Mouse (Mus musculus): ENCODE measurements at regions not wholly inside any gene's neighbourhood (a gene's known extent, or its start where the extent isn't known, plus 50 kb on each side); places are given as distances from the start of the nearest gene placed in this dataset.

GRCm38 (mm10) chr2:146612522-146613288, 100.6 kb upstream of the Ralgapa2 start:
- TF ChIP-seq CTCF (conservative IDR thresholded peaks at IDR 0.05; ENCODE audit: low read length) (peak; percentile 74), POU5F1 (IDR thresholded peaks at IDR 0.05; ENCODE audit: borderline replicate concordance, low read length) (no peak)

Measured in E14TG2a.4 (cell line).